Mouse (Mus musculus) midbrain, embryonic 10.5 days (tissue): Measurements from ENCODE around the gene Zfp341. TPM values are rescaled to one million over a fixed set of nuclear protein-coding genes. Genes with fewer than 3 reads are reported as not detected.

ENCODE experiments used
- DNase-seq: peaks from one replicate; pipeline ENCODE4 v3.0.0-alpha.2; 2017; ENCODE audit warnings: low spot score
- H3K27ac ChIP-seq: fragments of 300-500 bp; sonication (generic); replicated peaks from 2 replicates; pipeline ENCODE4 v1.5.1; 2016; ENCODE audit warnings: mild to moderate bottlenecking
- H3K27me3 ChIP-seq: fragments of 300-500 bp; sonication (generic); 2 replicates; pipeline ENCODE4 v1.6.1; 2016; ENCODE audit warnings: low read depth, mild to moderate bottlenecking; ENCODE audit not compliant: poor library complexity, severe bottlenecking
- H3K36me3 ChIP-seq: fragments of 300-500 bp; sonication (generic); 2 replicates; pipeline ENCODE4 v1.6.1; 2016; ENCODE audit warnings: mild to moderate bottlenecking, moderate library complexity
- H3K4me1 ChIP-seq: fragments of 300-500 bp; sonication (generic); 2 replicates; pipeline ENCODE4 v1.6.1; 2016
- H3K4me3 ChIP-seq: fragments of 300-500 bp; sonication (generic); 2 replicates; pipeline ENCODE4 v1.5.1; 2016; ENCODE audit warnings: mild to moderate bottlenecking, moderate library complexity
- H3K9me3 ChIP-seq: fragments of 300-500 bp; sonication (generic); replicated peaks from 2 replicates; pipeline ENCODE4 v1.6.1; 2016; ENCODE audit warnings: mild to moderate bottlenecking
- WGBS: fragments of 180-500 bp; shearing (Covaris S2); methylation state at CpG from one replicate; pipeline ENCODE4 v1.1.7; 2016; 5-methylcytosine and 5-hydroxymethylcytosine counted together
- polyA plus RNA-seq: library from polyadenylated mRNA; unstranded; fragments of >200 nt; fragmentation: Nextera tagmentation; extraction: Ambion mirVana; gene quantifications from 2 replicates; pipeline ENCODE4 v1.2.1, GENCODE M21; 2016

Zfp341 gene
- polyA plus RNA-seq, result 0.92 and 1.1 TPM in 2 replicates

- DNase-seq, result peak; percentile 94
- Histone ChIP-seq H3K27me3 (peaks cover 17% of the 10 kb centered on the region), H3K36me3 (no peaks in the 10 kb centered on the region), H3K27ac (peak within 1 kb of the TSS; percentile 99), H3K9me3 (no peaks in the 10 kb centered on the region), H3K4me3 (peak within 1 kb of the TSS; percentile 69), H3K4me1 (peaks cover 32% of the 10 kb centered on the region)
- under 1% methylated on average over 88 of the region's 98 CpGs for WGBS
Observed at GRCm38 (mm10) chr2:154613118-154614115, at the start of gene Zfp341, which contains the start of gene 4930519P11Rik. TSS of gene Zfp341 (plus strand) at chr2:154613297. TSS of gene 4930519P11Rik (minus strand) at chr2:154613437.

GRCm38 (mm10) chr2:154563612-154564170 is 49.4 kb upstream of the Zfp341 start:
- Histone ChIP-seq H3K4me3 (no peak overlapping the region), H3K27me3 (no peaks in the 10 kb centered on the region), H3K36me3 (peaks cover 79% of the 10 kb centered on the region), H3K27ac (0 out of 2 replicates have a peak overlapping the region, but pooled peaks have one; percentile 30), H3K4me1 (peaks cover 63% of the 10 kb centered on the region), H3K9me3 (no peaks in the 10 kb centered on the region)
- DNase-seq, result no peak
- 92% methylated on average over 22 of the region's 22 CpGs for WGBS

- Histone ChIP-seq H3K4me3 (no peak overlapping the region), H3K27ac (peak overlapping the region; percentile 52), H3K4me1 (peaks cover 62% of the 10 kb centered on the region), H3K9me3 (no peaks in the 10 kb centered on the region), H3K36me3 (peaks cover 65% of the 10 kb centered on the region), H3K27me3 (no peaks in the 10 kb centered on the region)
- WGBS, result 84% methylated on average over 3 of the region's 3 CpGs
- DNase-seq, result no peak
Observed at GRCm38 (mm10) chr2:154565562-154565961, 47.5 kb upstream of the Zfp341 start.

- peaks cover 63% of the 10 kb centered on the region for H3K4me1 ChIP-seq
- H3K9me3 ChIP-seq, result no peaks in the 10 kb centered on the region
- no peak for DNase-seq
- H3K27me3 ChIP-seq, result no peaks in the 10 kb centered on the region
- H3K4me3 ChIP-seq, result peak overlapping the region; percentile 31
- H3K27ac ChIP-seq, result peak overlapping the region; percentile 70; the same call in 1 of the 2 replicates
- WGBS, result 73% methylated on average over 8 of the region's 8 CpGs
- H3K36me3 ChIP-seq, result peaks cover 54% of the 10 kb centered on the region
Observed at GRCm38 (mm10) chr2:154566641-154567040, 46.5 kb upstream of the Zfp341 start.

- H3K27ac ChIP-seq, result peak overlapping the region; percentile 98
- WGBS, result 77% methylated on average over 2 of the region's 2 CpGs
- peaks cover 43% of the 10 kb centered on the region for H3K36me3 ChIP-seq
- no peaks in the 10 kb centered on the region for H3K9me3 ChIP-seq
- 0 out of 2 replicates have a peak, but pooled peaks cover 7% of the 10 kb centered on the region for H3K27me3 ChIP-seq
- DNase-seq, result no peak
- H3K4me3 ChIP-seq, result peak overlapping the region; percentile 87
- peaks cover 63% of the 10 kb centered on the region for H3K4me1 ChIP-seq
Observed at GRCm38 (mm10) chr2:154567766-154568165, 45.3 kb upstream of the Zfp341 start.

GRCm38 (mm10) chr2:154568329-154569070 is 44.6 kb upstream of the Zfp341 start:
- H3K27ac ChIP-seq, result peak overlapping the region; percentile 98
- 14% methylated on average over 10 of the region's 10 CpGs for WGBS
- H3K36me3 ChIP-seq, result peaks cover 36% of the 10 kb centered on the region
- H3K4me1 ChIP-seq, result peaks cover 63% of the 10 kb centered on the region
- DNase-seq, result peak; percentile 66
- H3K27me3 ChIP-seq, result 0 out of 2 replicates have a peak, but pooled peaks cover 7% of the 10 kb centered on the region
- H3K4me3 ChIP-seq, result peak overlapping the region; percentile 87
- no peaks in the 10 kb centered on the region for H3K9me3 ChIP-seq

GRCm38 (mm10) chr2:154569071-154569748 is 43.9 kb upstream of the Zfp341 start:
- no peaks in the 10 kb centered on the region for H3K9me3 ChIP-seq
- H3K27me3 ChIP-seq, result 0 out of 2 replicates have a peak, but pooled peaks cover 7% of the 10 kb centered on the region
- DNase-seq, result peak; percentile 75
- peak overlapping the region; percentile 87 for H3K4me3 ChIP-seq
- H3K36me3 ChIP-seq, result peaks cover 29% of the 10 kb centered on the region
- H3K4me1 ChIP-seq, result peaks cover 64% of the 10 kb centered on the region
- under 1% methylated on average over 70 of the region's 70 CpGs for WGBS
- H3K27ac ChIP-seq, result peak overlapping the region; percentile 98

GRCm38 (mm10) chr2:154569836-154570286 is 43.2 kb upstream of the Zfp341 start, which contains the start of gene E2f1:
TSS of gene E2f1 (minus strand) at chr2:154569892.
- 0 out of 2 replicates have a peak, but pooled peaks cover 7% of the 10 kb centered on the region for H3K27me3 ChIP-seq
- H3K27ac ChIP-seq, result peak within 1 kb of the TSS; percentile 98
- under 1% methylated on average over 44 of the region's 44 CpGs for WGBS
- DNase-seq, result peak; percentile 99
- peak within 1 kb of the TSS; percentile 87 for H3K4me3 ChIP-seq
- H3K9me3 ChIP-seq, result no peaks in the 10 kb centered on the region
- H3K36me3 ChIP-seq, result peaks cover 22% of the 10 kb centered on the region
- H3K4me1 ChIP-seq, result peaks cover 64% of the 10 kb centered on the region

- no peak for DNase-seq
- 0 out of 2 replicates have a peak, but pooled peaks cover 7% of the 10 kb centered on the region for H3K27me3 ChIP-seq
- peaks cover 56% of the 10 kb centered on the region for H3K4me1 ChIP-seq
- 91% methylated on average over 4 of the region's 4 CpGs for WGBS
- peaks cover 14% of the 10 kb centered on the region; the same call in 1 of the 2 replicates for H3K36me3 ChIP-seq
- H3K4me3 ChIP-seq, result peak overlapping the region; percentile 87; the same call in 1 of the 2 replicates
- no peaks in the 10 kb centered on the region for H3K9me3 ChIP-seq
- H3K27ac ChIP-seq, result peak overlapping the region; percentile 98
Observed at GRCm38 (mm10) chr2:154570666-154571065, 42.4 kb upstream of the Zfp341 start.

GRCm38 (mm10) chr2:154571266-154571665 is 41.8 kb upstream of the Zfp341 start:
- Histone ChIP-seq H3K4me3 (0 out of 2 replicates have a peak overlapping the region, but pooled peaks have one; percentile 1), H3K27me3 (0 out of 2 replicates have a peak, but pooled peaks cover 7% of the 10 kb centered on the region), H3K36me3 (peaks cover 12% of the 10 kb centered on the region; the same call in 1 of the 2 replicates), H3K9me3 (no peaks in the 10 kb centered on the region), H3K27ac (peak overlapping the region; percentile 98; the same call in 1 of the 2 replicates), H3K4me1 (peaks cover 53% of the 10 kb centered on the region)
- 82% methylated on average over 4 of the region's 4 CpGs for WGBS
- no peak for DNase-seq

- no peak overlapping the region for H3K27ac ChIP-seq
- 0 out of 2 replicates have a peak, but pooled peaks cover 7% of the 10 kb centered on the region for H3K27me3 ChIP-seq
- H3K9me3 ChIP-seq, result no peaks in the 10 kb centered on the region
- H3K36me3 ChIP-seq, result peaks cover 10% of the 10 kb centered on the region; the same call in 1 of the 2 replicates
- H3K4me1 ChIP-seq, result peaks cover 53% of the 10 kb centered on the region
- 89% methylated on average over 8 of the region's 8 CpGs for WGBS
- H3K4me3 ChIP-seq, result no peak overlapping the region
- no peak for DNase-seq
Observed at GRCm38 (mm10) chr2:154571976-154572375, 41.1 kb upstream of the Zfp341 start.
